Mouse (Mus musculus) stomach, postnatal 0 days (tissue): ENCODE data around the gene Gripap1.

Experiments used
- CTCF ChIP-seq: IDR thresholded peaks from 2 replicates; pipeline ENCODE4 v1.5.1; 2016; ENCODE audit warnings: antibody characterized with exemption, low read depth, mild to moderate bottlenecking, moderate library complexity
- EP300 ChIP-seq: optimal IDR thresholded peaks from 2 replicates; pipeline ENCODE3; 2016; ENCODE audit warnings: antibody characterized with exemption

GRCm38 (mm10) chrX:7744940-7745339 is 44.6 kb upstream of the Gripap1 start:
- TF ChIP-seq CTCF (no peak), EP300 (no peak)
